15 mouse cellular contexts compared by ENCODE assay signal in the genomic region with DNA sequence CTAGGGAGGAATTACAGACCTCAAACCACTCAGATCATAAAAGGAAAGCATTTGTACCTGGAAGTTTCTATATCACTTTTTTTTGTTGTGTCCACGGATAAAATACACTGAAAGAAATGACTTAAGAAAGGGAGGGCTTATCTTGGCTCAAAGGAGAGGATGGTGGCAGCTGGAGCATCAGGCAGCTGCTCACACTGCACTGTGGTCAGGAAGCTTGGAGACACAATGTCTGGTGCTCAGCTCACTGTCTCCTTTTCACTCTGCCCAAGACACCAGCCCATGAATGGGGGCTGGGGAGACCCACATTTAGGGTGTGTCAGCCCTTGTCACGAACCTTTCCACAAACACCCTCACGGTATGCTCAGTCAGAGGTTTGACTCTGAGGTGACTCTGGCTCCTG.
"Had no signal": no experiment of that assay in that cellular context is flagged by ENCODE, and none has a peak within 500 bp of the region (broad histone marks: within the 10 kb centered on the region; RNA-seq: fewer than 3 reads in every experiment).

No protein-coding gene starts in this region.

- H3K36me3 ChIP-seq: midbrain, embryonic 10.5 days; midbrain, embryonic 13.5 days; neural tube, embryonic 12.5 days; stomach, embryonic 15.5 days had no signal

- H3K4me3 ChIP-seq: midbrain, embryonic 10.5 days; midbrain, embryonic 13.5 days; neural tube, embryonic 12.5 days; stomach, embryonic 15.5 days had no signal

- H3K27me3 ChIP-seq: midbrain, embryonic 13.5 days; neural tube, embryonic 12.5 days; stomach, embryonic 15.5 days had no signal

- H3K9ac ChIP-seq: liver, embryonic 14.5 days; lung, embryonic 14.5 days; midbrain, embryonic 13.5 days; neural tube, embryonic 12.5 days; stomach, embryonic 15.5 days had no signal

- H3K9me3 ChIP-seq: midbrain, embryonic 13.5 days; stomach, embryonic 15.5 days had no signal

- H3K4me1 ChIP-seq: midbrain, embryonic 10.5 days; neural tube, embryonic 12.5 days; stomach, embryonic 15.5 days had no signal

- H3K4me2 ChIP-seq: lung, embryonic 14.5 days; midbrain, embryonic 13.5 days; neural tube, embryonic 12.5 days; stomach, embryonic 15.5 days had no signal

- H3K27ac ChIP-seq: liver, embryonic 14.5 days; midbrain, embryonic 10.5 days; midbrain, embryonic 13.5 days; neural tube, embryonic 12.5 days; stomach, embryonic 15.5 days; stomach, postnatal 0 days had no signal

- ATAC-seq: midbrain, embryonic 13.5 days; midbrain, embryonic 16.5 days had no signal

- DNase-seq: lung, adult 18-20 months; lung, embryonic 14.5 days; lung, postnatal 10 days; lung, postnatal 4 days; right cerebral cortex, postnatal 14 days; thymus, adult 2 months; thymus, postnatal 25 days; thymus, postnatal 4 days had no signal
